Mouse (Mus musculus): Measurements from ENCODE around the gene Apobec4. TPM values are rescaled to one million over a fixed set of nuclear protein-coding genes. Genes with fewer than 3 reads are reported as not detected.

The Apobec4 gene
- total RNA-seq (2023): not detected in 2 replicates

DNA sequence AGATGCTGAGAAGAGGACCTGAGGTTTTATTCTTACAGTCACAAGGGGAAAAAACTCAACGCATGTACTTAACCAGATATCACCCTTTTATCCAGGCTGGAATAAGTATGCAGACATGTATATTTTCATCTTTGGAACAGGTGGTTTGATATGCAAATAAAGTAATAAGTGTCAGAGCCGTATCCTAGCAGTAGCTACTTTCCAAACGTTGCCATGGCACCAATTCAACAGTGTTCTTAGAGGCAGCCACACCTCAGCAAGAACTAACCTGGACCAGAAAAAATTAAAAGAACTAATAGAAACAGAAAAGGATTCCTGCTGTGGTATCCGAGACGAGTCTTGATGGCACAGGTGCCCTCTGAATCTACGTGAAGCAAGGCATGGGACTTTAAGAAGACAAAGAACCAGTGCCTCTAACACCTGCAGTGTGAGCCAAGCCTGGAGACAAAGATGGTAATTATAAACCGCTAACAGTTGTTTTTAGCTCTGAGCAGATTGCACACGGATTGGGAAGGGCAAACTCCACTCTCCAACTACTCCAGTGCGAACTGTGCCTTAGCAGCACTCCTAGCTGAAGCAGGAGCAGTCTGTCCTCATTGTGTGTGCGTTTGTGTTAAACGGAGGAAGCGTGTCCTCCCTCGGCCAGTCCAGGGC is at the start of gene Apobec4:
Gene Apobec4, plus strand, starts transcription at position 240 of the 654 bp plus-strand sequence.

DNA sequence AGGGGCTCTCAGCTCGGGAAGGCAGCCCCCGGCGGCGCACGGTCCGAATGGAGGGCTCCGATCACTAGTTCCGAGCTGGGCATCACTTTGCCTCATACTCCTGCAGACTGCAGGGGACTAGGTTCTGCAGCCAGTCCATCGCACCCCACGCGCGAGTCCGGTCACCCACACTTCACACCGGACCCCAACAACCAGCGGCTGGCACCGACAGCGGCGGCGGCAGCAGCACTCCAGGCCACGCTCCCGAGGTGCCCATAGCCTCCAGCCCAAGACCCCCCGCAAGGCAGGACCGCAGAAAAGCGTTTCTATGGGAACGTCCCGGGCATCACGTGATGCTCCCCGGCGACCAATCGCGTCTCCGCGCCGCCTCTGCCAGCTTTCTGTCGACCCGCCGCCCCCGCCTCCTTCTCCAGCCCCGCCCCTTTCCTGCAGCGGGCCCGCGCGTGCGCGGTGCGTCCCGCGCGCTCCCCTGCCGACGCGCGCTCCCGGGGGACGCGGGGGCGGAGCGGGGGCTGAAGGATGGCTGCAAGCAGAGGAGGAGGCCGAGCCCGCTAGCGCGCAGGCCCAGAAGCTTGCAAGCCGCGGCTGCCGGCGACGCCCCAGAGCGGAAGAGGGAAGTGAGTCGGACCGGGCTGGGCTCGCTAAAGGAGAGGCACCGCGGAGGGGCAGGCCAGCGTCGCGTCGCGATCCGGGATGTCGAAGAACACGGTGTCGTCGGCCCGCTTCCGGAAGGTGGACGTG is 15.9 kb downstream of the Apobec4 start, which contains the start of the genes Rgl1 and Arpc5:
Gene Rgl1, minus strand, starts transcription at position 320 of the 741 bp plus-strand sequence.
Gene Arpc5, plus strand, starts transcription at position 511 of the 741 bp plus-strand sequence.

DNA sequence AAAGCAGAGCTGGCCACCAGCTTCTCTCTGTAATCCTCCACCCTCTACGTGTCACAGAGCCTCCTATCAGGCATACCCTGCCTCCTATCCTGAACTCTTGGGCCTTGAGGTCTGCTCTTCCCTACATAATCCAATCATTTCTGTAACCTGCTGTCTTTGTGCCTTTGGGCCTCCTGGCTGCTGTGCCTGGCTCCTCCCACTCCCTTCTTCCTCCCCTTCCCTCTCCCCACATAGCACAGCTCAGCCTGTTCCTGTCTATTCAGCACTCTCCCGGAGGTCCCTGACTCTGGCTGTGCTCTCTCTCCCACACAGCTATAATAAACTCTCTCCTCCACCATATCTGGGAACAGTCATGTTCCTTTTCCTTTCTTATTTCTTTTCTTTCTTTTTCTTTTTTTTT is 49.5 kb downstream of the Apobec4 start, which contains the start of gene Ncf2:
Gene Ncf2, plus strand, starts transcription at position 298 of the 400 bp plus-strand sequence.

Other genes with a start within 250 kb of the Apobec4 start
- 2.8 and 3.9 TPM in 2 replicates for gene Rgl1, start 15.8 kb downstream of the Apobec4 start, total RNA-seq (2023)
- 564 and 615 TPM in 2 replicates for gene Arpc5, start 16.0 kb downstream of the Apobec4 start, total RNA-seq (2023)
- gene Ncf2, start 49.6 kb downstream of the Apobec4 start, total RNA-seq (2023): 1,246 and 1,655 TPM in 2 replicates
- gene Smg7, start 152.1 kb downstream of the Apobec4 start, total RNA-seq (2023): 53.8 and 59.0 TPM in 2 replicates
- gene Nmnat2, start 204.4 kb downstream of the Apobec4 start, total RNA-seq (2023): not detected in 2 replicates